Mouse (Mus musculus): Measurements from ENCODE around the gene Olfr31. TPM values are rescaled to one million over a fixed set of nuclear protein-coding genes. Genes with fewer than 3 reads are reported as not detected.

Olfr31 gene
- polyA plus RNA-seq, 1 experiment from 2014 or later, result not detected

DNA sequence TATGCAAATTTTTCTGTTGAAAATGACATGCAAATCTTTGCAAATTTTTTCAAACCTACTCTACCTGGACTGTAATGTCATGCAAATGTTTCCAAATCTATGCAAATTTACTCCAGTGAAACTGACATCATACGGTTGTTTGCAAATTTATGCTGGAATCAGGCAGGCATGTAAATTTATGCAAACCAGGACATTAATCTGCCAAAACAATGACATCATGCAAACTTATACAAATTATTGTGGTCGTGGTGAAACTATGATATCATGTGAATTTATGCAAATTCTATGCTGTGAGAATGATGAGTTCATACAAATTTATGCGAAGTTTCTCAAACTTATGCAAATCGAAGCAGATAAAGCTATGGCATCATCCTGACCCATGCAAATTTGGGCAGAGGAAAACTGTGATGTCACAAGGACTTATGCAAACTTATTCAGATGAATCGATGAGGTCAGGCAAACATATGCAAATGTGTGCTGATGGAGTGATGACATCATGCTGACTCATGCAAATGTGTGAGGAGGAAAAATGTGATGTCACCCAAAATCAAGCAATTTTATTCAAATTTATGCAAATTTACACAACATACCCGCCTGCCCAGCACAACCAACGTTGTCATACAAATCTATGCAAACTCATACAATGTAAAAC lies 30.6 kb downstream of the Olfr31 start:
- H3K4me1 ChIP-seq (ENCODE audit: control insufficient read depth, low read depth, low read length), result no peaks in the 10 kb centered on the region
- H3K9ac ChIP-seq (ENCODE audit: low read depth, low read length), result no peak overlapping the region
- no peaks in the 10 kb centered on the region for H3K27me3 ChIP-seq (ENCODE audit: control insufficient read depth, insufficient read depth, low read depth, low read length)
- no peak overlapping the region for H3K27ac ChIP-seq (ENCODE audit: low read length)
- H3K4me2 ChIP-seq (ENCODE audit: low read depth, low read length), result no peak overlapping the region
- 67% methylated on average over 7 of the region's 7 CpGs for WGBS (ENCODE audit: insufficient replicate concordance)
- H3K36me3 ChIP-seq (ENCODE audit: control insufficient read depth, insufficient read depth), result no peaks in the 10 kb centered on the region
- ATAC-seq (ENCODE audit: low read depth), result no peak
- peaks cover 34% of the 10 kb centered on the region for H3K9me3 ChIP-seq (replicated peaks; ENCODE audit: control insufficient read depth, low read length)
- no peak overlapping the region for H3K4me3 ChIP-seq (ENCODE audit: low read depth, low read length)

DNA sequence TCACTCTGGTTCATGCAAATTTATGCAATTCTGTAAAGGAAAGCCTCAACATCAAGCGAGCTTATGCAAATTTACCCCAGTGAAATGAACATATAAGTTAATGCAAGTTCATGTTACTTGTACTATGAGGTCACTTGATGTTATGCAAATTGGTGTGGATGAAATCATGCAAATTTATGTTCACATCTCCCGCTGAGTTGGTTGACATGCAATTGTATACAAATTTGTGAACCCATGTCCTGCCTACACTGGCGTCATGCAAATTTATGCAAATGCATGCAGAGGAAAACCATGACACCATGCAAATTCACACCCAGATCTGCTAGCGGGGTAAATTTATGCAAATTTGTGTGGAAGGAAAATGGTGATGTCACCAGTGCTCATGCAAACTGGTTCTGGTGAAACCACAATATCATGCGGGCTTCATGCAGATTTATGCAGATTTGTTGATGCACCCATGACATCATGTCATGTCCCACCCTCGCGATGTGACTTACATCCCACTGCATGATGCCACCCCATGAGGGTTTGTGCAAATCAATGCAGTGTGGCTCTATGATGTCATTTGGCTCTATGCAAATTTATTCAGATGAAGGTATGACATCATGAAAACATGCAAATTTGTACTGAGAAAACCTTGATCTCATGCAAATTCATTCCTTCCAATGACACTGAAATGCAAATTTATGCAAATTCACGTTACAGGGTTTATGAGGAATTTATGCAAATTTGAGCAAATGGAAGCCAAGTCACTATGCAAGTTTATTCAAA lies 31.3 kb downstream of the Olfr31 start:
- H3K27ac ChIP-seq (ENCODE audit: low read length), result no peak overlapping the region
- H3K9me3 ChIP-seq (replicated peaks; ENCODE audit: control insufficient read depth, low read length), result peaks cover 29% of the 10 kb centered on the region
- H3K4me2 ChIP-seq (ENCODE audit: low read depth, low read length), result no peak overlapping the region
- ATAC-seq (ENCODE audit: low read depth), result no peak
- 73% methylated on average over 8 of the region's 8 CpGs for WGBS (ENCODE audit: insufficient replicate concordance)
- H3K4me3 ChIP-seq (ENCODE audit: low read depth, low read length), result no peak overlapping the region
- no peak overlapping the region for H3K9ac ChIP-seq (ENCODE audit: low read depth, low read length)
- no peaks in the 10 kb centered on the region for H3K27me3 ChIP-seq (ENCODE audit: control insufficient read depth, insufficient read depth, low read depth, low read length)
- no peaks in the 10 kb centered on the region for H3K36me3 ChIP-seq (ENCODE audit: control insufficient read depth, insufficient read depth)
- no peaks in the 10 kb centered on the region for H3K4me1 ChIP-seq (ENCODE audit: control insufficient read depth, low read depth, low read length)

DNA sequence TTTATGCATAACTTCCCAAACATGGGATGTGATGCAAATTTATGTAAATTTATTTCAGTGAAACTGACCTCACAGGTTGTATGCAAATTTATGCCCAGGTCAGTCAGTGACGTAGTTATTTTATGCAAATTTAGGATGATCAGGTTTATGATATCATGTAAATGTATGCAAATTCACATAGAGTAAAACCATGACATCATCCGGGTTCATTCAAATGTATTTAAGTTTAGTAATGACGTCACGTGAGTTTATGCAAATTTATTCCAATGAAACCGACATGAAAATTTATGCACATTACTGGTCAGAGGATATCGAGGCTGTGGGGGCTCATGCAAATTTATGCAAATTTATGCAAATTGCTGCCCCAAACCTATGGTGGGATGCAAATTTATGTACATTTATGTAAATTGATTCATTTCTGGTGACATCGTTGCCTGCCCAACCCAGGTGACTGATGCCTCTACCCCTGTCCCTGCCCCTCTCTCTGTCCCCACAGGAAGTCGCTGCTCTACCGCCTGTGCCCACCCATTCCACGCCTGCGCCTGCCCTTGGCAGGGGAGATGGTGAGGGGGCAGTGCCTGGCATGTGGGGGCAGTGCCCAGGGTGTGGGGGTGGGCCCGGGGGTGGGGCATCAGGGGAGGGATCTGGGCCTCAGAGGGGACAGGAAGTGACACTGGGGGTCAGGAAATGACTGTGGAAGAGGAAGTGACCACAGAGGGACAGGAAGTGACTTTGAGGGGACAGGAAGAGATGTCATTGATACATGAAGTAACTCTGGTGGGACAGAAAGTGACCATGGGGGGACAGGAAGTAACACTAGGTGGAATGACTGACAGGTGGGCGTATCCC lies 32.1 kb downstream of the Olfr31 start:
- ATAC-seq (ENCODE audit: low read depth), result no peak
- Histone ChIP-seq H3K27ac (ENCODE audit: low read length) (no peak overlapping the region), H3K27me3 (ENCODE audit: control insufficient read depth, insufficient read depth, low read depth, low read length) (no peaks in the 10 kb centered on the region), H3K36me3 (ENCODE audit: control insufficient read depth, insufficient read depth) (no peaks in the 10 kb centered on the region), H3K4me3 (ENCODE audit: low read depth, low read length) (no peak overlapping the region), H3K9ac (ENCODE audit: low read depth, low read length) (no peak overlapping the region), H3K4me1 (ENCODE audit: control insufficient read depth, low read depth, low read length) (no peaks in the 10 kb centered on the region), H3K9me3 (replicated peaks; ENCODE audit: control insufficient read depth, low read length) (peaks cover 20% of the 10 kb centered on the region), H3K4me2 (ENCODE audit: low read depth, low read length) (no peak overlapping the region)
- WGBS (ENCODE audit: insufficient replicate concordance), result 73% methylated on average over 13 of the region's 13 CpGs

DNA sequence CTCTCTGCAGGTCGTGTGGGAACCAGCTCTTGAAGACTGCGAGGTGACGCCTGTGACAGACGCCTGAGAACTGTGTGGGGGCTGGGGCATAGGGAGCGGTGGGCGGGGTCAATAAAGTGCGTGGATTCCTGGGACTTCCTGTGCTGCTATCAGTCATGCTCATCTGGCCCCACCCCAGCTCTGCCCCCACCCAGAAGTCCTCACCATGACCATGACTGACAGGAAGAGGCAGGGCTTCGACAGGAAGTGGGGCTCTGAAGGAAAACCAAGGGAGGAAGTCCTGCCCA lies 32.7 kb downstream of the Olfr31 start:
- ATAC-seq (ENCODE audit: low read depth), result no peak
- 65% methylated on average over 8 of the region's 8 CpGs for WGBS (ENCODE audit: insufficient replicate concordance)
- H3K4me1 ChIP-seq (ENCODE audit: control insufficient read depth, low read depth, low read length), result no peaks in the 10 kb centered on the region
- peaks cover 15% of the 10 kb centered on the region for H3K9me3 ChIP-seq (replicated peaks; ENCODE audit: control insufficient read depth, low read length)
- H3K27ac ChIP-seq (ENCODE audit: low read length), result no peak overlapping the region
- H3K4me3 ChIP-seq (ENCODE audit: low read depth, low read length), result no peak overlapping the region
- no peaks in the 10 kb centered on the region for H3K27me3 ChIP-seq (ENCODE audit: control insufficient read depth, insufficient read depth, low read depth, low read length)
- H3K4me2 ChIP-seq (ENCODE audit: low read depth, low read length), result no peak overlapping the region
- H3K9ac ChIP-seq (ENCODE audit: low read depth, low read length), result no peak overlapping the region
- H3K36me3 ChIP-seq (ENCODE audit: control insufficient read depth, insufficient read depth), result no peaks in the 10 kb centered on the region

Other genes with a start within 250 kb of the Olfr31 start
- gene Psmd6, start 201.8 kb upstream of the Olfr31 start, polyA plus RNA-seq (2015; fragmentation: Nextera tagmentation; extraction: Ambion mirVana), result 101 and 108 TPM in 2 replicates
- gene Olfr720, start 136.0 kb upstream of the Olfr31 start, polyA plus RNA-seq (2015; fragmentation: Nextera tagmentation; extraction: Ambion mirVana), result not detected in 2 replicates
- 2.6 and 4.1 TPM in 2 replicates for gene Il3ra, start 23.4 kb downstream of the Olfr31 start, polyA plus RNA-seq (2015; fragmentation: Nextera tagmentation; extraction: Ambion mirVana)
- not detected in 2 replicates for gene Olfr721-ps1, start 78.5 kb downstream of the Olfr31 start, polyA plus RNA-seq (2015; fragmentation: Nextera tagmentation; extraction: Ambion mirVana)